Mouse (Mus musculus) cerebellum, adult 18-20 months (tissue): ENCODE measurements at regions not wholly inside any gene's neighbourhood (a gene's known extent, or its start where the extent isn't known, plus 50 kb on each side); places are given as distances from the start of the nearest gene placed in this dataset.

ENCODE experiments used
- DNase-seq, 2 experiments: peaks; one replicate each; pipeline ENCODE4 v3.0.0; 2021

GRCm38 (mm10) chr6:123930951-123931350 lies 77.7 kb upstream of the Vmn2r25 start:
- peak; percentile 31 to 48 for DNase-seq

- DNase-seq, result no peak
These were observed 84.7 kb upstream of the Vmn2r25 start for GRCm38 (mm10) chr6:123937930-123938329.

DNA sequence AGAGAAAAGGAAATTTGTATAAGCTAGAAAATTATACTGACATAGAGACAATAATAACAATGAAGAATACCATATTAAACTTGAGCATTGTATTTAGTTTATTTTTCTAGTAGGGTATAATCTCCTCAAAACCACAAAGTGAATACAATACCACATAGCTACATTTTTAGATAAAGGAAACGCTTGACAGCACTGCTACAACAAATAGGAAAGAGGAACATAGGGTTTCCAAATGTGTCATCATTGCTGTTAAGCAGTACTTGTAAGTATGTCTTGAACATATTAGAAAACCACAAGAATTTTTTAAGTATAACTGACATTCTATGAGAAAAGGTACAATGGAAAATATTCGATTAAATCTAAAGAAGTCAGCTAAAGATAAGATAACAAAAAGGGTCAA lies 63.0 kb upstream of the Vmn2r26 start:
- DNase-seq, result no peak

DNA sequence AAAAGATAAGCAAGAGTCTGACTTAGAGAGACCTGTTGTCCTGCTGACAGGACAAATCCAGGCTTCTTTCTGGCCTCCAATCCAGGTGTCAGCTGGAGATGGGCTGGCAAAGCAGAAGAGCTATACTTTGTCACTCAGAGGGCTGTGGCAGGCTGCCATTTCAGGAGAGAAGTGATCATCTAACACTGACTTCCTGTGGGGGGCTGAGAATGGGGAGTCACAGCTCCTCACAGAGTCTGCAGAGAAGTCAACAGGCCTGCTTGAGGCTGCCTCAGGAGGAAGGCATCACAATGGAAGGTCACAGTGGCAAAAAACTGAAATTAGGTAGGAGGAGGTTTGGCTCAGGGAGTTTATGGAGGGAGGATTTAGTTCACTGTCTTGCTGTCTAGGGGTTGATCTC lies 53.2 kb upstream of the Vmn2r26 start:
- no peak for DNase-seq
